Mouse (Mus musculus) megakaryocyte, embryonic 14.5 days (primary cell): ENCODE data around the gene Tlr4. TPM values are rescaled to one million over a fixed set of nuclear protein-coding genes. Genes with fewer than 3 reads are reported as not detected.

ENCODE experiments used
- H3K27me3 ChIP-seq: replicated peaks from 2 replicates; pipeline ENCODE3; 2012; ENCODE audit warnings: inconsistent platforms
- H3K36me3 ChIP-seq: replicated peaks from 2 replicates; pipeline ENCODE3; 2012; ENCODE audit warnings: low read length, inconsistent platforms, mixed read lengths
- H3K4me1 ChIP-seq: 2 replicates; pipeline ENCODE4 v1.6.1; 2012; ENCODE audit warnings: inconsistent platforms
- H3K4me3 ChIP-seq: replicated peaks from 2 replicates; pipeline ENCODE3; 2012; ENCODE audit warnings: moderate library complexity, mild to moderate bottlenecking, inconsistent platforms
- H3K9me3 ChIP-seq: 2 replicates; pipeline ENCODE4 v1.6.1; 2012; ENCODE audit warnings: inconsistent platforms
- FLI1 ChIP-seq: IDR thresholded peaks from 2 replicates; pipeline ENCODE4 v1.6.1; 2012; ENCODE audit warnings: low read length, inconsistent platforms, mixed read lengths
- GATA1 ChIP-seq: IDR thresholded peaks from 3 replicates; pipeline ENCODE4 v1.6.1; 2012; ENCODE audit warnings: mixed read lengths, low read length, inconsistent platforms, borderline replicate concordance
- polyA plus RNA-seq: library from polyadenylated mRNA; stranded (reverse); fragments of >175 nt; gene quantifications from 2 replicates; pipeline ENCODE4 v1.2.3, GENCODE M21; 2012; ENCODE audit warnings: low replicate concordance; ENCODE audit not compliant: insufficient read depth

The Tlr4 gene
- 0.11 TPM in 1 of 2 replicates, not detected in the other for polyA plus RNA-seq

GRCm38 (mm10) chr4:66827463-66828162 is at the start of gene Tlr4:
Gene Tlr4 (plus strand): TSS chr4:66827584.
- Histone ChIP-seq H3K36me3 (no peaks in the 10 kb centered on the region), H3K27me3 (no peaks in the 10 kb centered on the region), H3K4me3 (peak within 1 kb of the TSS; percentile 88), H3K9me3 (no peaks in the 10 kb centered on the region), H3K4me1 (peaks cover 9% of the 10 kb centered on the region)
- no peak for TF ChIP-seq GATA1
- no peak for TF ChIP-seq FLI1

GRCm38 (mm10) chr4:66794283-66794682 is 33.1 kb upstream of the Tlr4 start:
- Histone ChIP-seq H3K36me3 (no peaks in the 10 kb centered on the region), H3K4me1 (no peaks in the 10 kb centered on the region), H3K9me3 (no peaks in the 10 kb centered on the region), H3K27me3 (no peaks in the 10 kb centered on the region), H3K4me3 (no peak overlapping the region)
- no peak for TF ChIP-seq FLI1
- TF ChIP-seq GATA1, result no peak

- no peaks in the 10 kb centered on the region for H3K4me1 ChIP-seq
- H3K9me3 ChIP-seq, result no peaks in the 10 kb centered on the region
- no peaks in the 10 kb centered on the region for H3K27me3 ChIP-seq
- H3K4me3 ChIP-seq, result no peak overlapping the region
- TF ChIP-seq FLI1, result no peak
- TF ChIP-seq GATA1, result no peak
- no peaks in the 10 kb centered on the region for H3K36me3 ChIP-seq
These were observed 30.7 kb upstream of the Tlr4 start for GRCm38 (mm10) chr4:66796683-66797082.

DNA sequence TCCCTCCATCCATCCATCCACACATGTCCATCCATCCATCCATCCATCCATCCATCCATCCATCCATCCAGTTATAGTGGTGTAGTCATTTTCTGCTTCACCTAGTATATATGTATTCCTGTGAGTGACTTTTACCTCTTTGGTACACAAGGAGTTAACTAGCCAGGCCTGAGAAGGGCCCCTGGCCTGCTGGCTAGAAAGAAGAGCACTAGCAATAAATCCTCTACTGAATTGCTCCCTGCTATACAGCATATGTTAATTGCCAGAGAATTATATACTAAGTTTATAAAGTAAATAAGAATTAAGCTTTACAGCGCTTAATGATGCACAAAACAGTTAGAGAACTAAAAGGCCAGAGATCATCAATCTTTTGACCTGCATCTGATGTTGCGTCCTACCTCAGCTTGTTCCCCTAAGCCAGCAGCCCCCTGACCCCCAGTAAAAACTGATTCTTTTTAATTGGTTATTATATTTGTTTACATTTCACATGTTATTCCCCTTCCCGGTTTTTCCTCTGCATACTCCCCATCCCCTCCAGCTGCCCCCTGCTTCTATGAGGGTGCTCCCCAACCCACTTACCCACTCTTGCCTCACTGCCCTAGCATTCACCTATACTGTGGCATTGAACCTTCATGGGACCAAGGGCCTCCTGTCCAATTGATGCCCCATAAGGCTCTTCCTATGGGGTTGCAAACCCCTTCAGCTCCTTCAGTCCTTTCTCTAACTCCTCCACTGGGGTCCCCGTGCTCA is 22.7 kb upstream of the Tlr4 start:
- no peaks in the 10 kb centered on the region for H3K36me3 ChIP-seq
- H3K4me1 ChIP-seq, result no peaks in the 10 kb centered on the region
- no peak overlapping the region for H3K4me3 ChIP-seq
- TF ChIP-seq FLI1, result no peak
- TF ChIP-seq GATA1, result no peak
- H3K9me3 ChIP-seq, result no peaks in the 10 kb centered on the region
- H3K27me3 ChIP-seq, result no peaks in the 10 kb centered on the region

GRCm38 (mm10) chr4:66805747-66806146 is 21.6 kb upstream of the Tlr4 start:
- H3K9me3 ChIP-seq, result no peaks in the 10 kb centered on the region
- no peaks in the 10 kb centered on the region for H3K27me3 ChIP-seq
- no peak for TF ChIP-seq GATA1
- TF ChIP-seq FLI1, result no peak
- H3K4me3 ChIP-seq, result no peak overlapping the region
- H3K36me3 ChIP-seq, result no peaks in the 10 kb centered on the region
- H3K4me1 ChIP-seq, result no peaks in the 10 kb centered on the region

DNA sequence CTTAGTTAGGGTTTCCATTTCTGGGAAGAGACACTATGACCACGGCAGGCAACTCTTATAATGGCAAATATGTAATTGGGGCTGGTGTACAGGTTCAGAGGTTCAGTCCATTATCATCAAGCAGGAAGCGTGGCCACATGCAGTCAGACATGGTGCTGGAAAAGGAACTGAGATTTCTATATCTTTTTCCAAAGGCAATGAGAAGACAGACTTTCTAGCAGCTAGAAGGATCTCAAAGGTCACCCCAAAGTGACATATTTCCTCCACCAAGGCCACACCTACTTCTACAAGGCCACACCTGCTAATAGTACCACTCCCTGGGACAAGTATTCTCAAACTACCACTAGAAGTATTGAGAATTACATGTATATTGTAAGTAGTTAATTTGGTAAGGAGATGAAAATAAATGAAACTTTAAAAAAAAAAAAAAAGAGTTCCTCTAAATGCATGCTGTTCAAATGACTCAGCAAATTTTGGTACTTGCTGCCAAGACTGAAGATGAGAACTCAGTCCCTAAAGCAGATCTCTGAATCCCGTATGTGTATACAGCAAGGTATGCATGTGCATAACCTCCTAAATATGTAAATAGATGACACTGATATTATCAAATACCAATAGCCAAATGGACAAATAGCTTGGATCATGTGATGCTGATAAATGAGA is 10.9 kb upstream of the Tlr4 start:
- no peak overlapping the region for H3K4me3 ChIP-seq

GRCm38 (mm10) chr4:66821171-66821570 is 6.2 kb upstream of the Tlr4 start:
- Histone ChIP-seq H3K4me3 (no peak overlapping the region), H3K9me3 (no peaks in the 10 kb centered on the region), H3K36me3 (no peaks in the 10 kb centered on the region), H3K4me1 (no peaks in the 10 kb centered on the region), H3K27me3 (no peaks in the 10 kb centered on the region)
- TF ChIP-seq GATA1 (no peak), FLI1 (no peak)

More for the DNA sequence above, 10.9 kb upstream of the Tlr4 start:
- H3K36me3 ChIP-seq, result no peaks in the 10 kb centered on the region
- TF ChIP-seq FLI1, result no peak
- no peak for TF ChIP-seq GATA1
- no peaks in the 10 kb centered on the region for H3K9me3 ChIP-seq
- no peaks in the 10 kb centered on the region for H3K4me1 ChIP-seq
- no peaks in the 10 kb centered on the region for H3K27me3 ChIP-seq

DNA sequence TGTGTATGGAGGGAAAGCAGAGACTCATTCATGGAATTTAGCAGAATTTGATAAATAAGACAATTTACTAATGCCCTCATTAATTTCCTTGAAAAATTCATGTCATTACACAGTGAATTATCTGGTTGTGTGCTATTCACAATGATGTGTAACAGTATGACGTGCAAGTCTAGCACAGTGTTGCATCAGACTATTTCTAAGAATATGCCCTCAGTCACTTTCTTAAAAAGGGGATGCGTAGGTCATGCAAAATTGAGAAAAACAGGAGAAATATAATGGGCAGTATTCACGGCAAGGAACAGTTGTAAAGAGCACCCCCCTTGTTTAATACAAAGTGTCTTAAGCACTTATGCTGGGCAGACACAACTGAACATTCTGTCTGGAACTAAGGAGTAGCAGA is 5.6 kb upstream of the Tlr4 start:
- Histone ChIP-seq H3K27me3 (no peaks in the 10 kb centered on the region), H3K9me3 (no peaks in the 10 kb centered on the region), H3K4me1 (no peaks in the 10 kb centered on the region), H3K36me3 (no peaks in the 10 kb centered on the region), H3K4me3 (no peak overlapping the region)
- no peak for TF ChIP-seq GATA1
- no peak for TF ChIP-seq FLI1

- Histone ChIP-seq H3K4me3 (peak overlapping the region; percentile 88), H3K36me3 (no peaks in the 10 kb centered on the region)
- TF ChIP-seq FLI1 (no peak), GATA1 (no peak)
These were observed 832 bp downstream of the Tlr4 start for GRCm38 (mm10) chr4:66828163-66828668.

DNA sequence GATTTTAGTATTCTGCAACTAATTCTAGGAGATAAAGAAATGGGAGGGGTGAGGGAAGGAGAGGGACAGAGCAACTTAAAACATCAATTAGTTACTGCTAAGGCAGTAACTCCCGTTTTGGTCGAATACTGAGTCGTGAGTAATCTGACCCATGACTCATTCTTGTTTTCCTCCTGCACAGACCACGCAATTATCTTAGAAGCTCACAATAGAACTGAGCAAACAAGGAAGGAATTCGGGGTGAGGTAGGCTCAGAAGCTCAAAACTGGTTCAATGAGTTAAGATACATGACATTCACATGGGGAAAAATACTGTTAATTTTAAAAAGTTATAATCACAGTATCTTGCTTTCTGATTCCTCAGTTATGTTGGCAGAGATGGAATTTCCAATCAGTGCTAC is 1.3 kb downstream of the Tlr4 start:
- TF ChIP-seq FLI1 (no peak), GATA1 (no peak)
- no peak overlapping the region for H3K4me3 ChIP-seq

More at GRCm38 (mm10) chr4:66828163-66828668, 832 bp downstream of the Tlr4 start:
- no peaks in the 10 kb centered on the region for H3K9me3 ChIP-seq
- no peaks in the 10 kb centered on the region for H3K27me3 ChIP-seq
- H3K4me1 ChIP-seq, result peaks cover 9% of the 10 kb centered on the region

More for the DNA sequence above, 1.3 kb downstream of the Tlr4 start:
- Histone ChIP-seq H3K9me3 (no peaks in the 10 kb centered on the region), H3K27me3 (no peaks in the 10 kb centered on the region), H3K4me1 (peaks cover 9% of the 10 kb centered on the region), H3K36me3 (no peaks in the 10 kb centered on the region)
